Mouse (Mus musculus) spleen, postnatal 36 days (tissue): Measurements from ENCODE around the gene Alpl.
A peak's percentile ranks its signal among the peaks of the same experiment; 100 is the strongest.

Experiments used
- DNase-seq, 2 experiments: peaks; one replicate each; pipeline ENCODE4 v3.0.0; 2022; ENCODE audit warnings: low spot score in 2 of 2, mixed read lengths in 1 of 2

Alpl gene

GRCm38 (mm10) chr4:137800324-137800723 is 4.1 kb upstream of the Alpl start:
- DNase-seq = no peak

GRCm38 (mm10) chr4:137797038-137797437 is 854 bp upstream of the Alpl start:
- DNase-seq = no peak

GRCm38 (mm10) chr4:137794178-137794900 is 1.8 kb downstream of the Alpl start:
- no peak for DNase-seq

GRCm38 (mm10) chr4:137793611-137794010 is 2.6 kb downstream of the Alpl start:
- no peak for DNase-seq

GRCm38 (mm10) chr4:137791440-137791839 is 4.7 kb downstream of the Alpl start:
- peak; percentile 31 to 54 for DNase-seq

GRCm38 (mm10) chr4:137790981-137791380 is 5.2 kb downstream of the Alpl start:
- no peak for DNase-seq

GRCm38 (mm10) chr4:137788511-137789049 is 7.6 kb downstream of the Alpl start:
- DNase-seq = peak; percentile 70 to 72

GRCm38 (mm10) chr4:137787589-137788289 is 8.4 kb downstream of the Alpl start:
- DNase-seq = no peak

GRCm38 (mm10) chr4:137786488-137786887 is 9.7 kb downstream of the Alpl start:
- no peak for DNase-seq

- no peak for DNase-seq
These were observed 10.9 kb downstream of the Alpl start for GRCm38 (mm10) chr4:137785270-137785669.

GRCm38 (mm10) chr4:137784741-137785140 is 11.4 kb downstream of the Alpl start:
- no peak for DNase-seq

GRCm38 (mm10) chr4:137783541-137784191 is 12.5 kb downstream of the Alpl start:
- DNase-seq = no peak

GRCm38 (mm10) chr4:137781949-137782348 is 14.2 kb downstream of the Alpl start:
- no peak for DNase-seq

GRCm38 (mm10) chr4:137780986-137781385 is 15.2 kb downstream of the Alpl start:
- no peak for DNase-seq

GRCm38 (mm10) chr4:137778397-137779184 is 17.6 kb downstream of the Alpl start:
- DNase-seq = no peak

- no peak for DNase-seq
These were observed 18.3 kb downstream of the Alpl start for GRCm38 (mm10) chr4:137777866-137778265.

GRCm38 (mm10) chr4:137774505-137774904 is 21.7 kb downstream of the Alpl start:
- DNase-seq = no peak

- DNase-seq = peak; percentile 39 to 56
These were observed 22.2 kb downstream of the Alpl start for GRCm38 (mm10) chr4:137774013-137774412.

GRCm38 (mm10) chr4:137773369-137773899 is 22.8 kb downstream of the Alpl start:
- DNase-seq = no peak

GRCm38 (mm10) chr4:137772438-137773056 is 23.6 kb downstream of the Alpl start:
- no peak for DNase-seq

- no peak for DNase-seq
These were observed 24.4 kb downstream of the Alpl start for GRCm38 (mm10) chr4:137771749-137772148.
